Mouse (Mus musculus): ENCODE results near the gene Arhgef28.

Gene Arhgef28

DNA sequence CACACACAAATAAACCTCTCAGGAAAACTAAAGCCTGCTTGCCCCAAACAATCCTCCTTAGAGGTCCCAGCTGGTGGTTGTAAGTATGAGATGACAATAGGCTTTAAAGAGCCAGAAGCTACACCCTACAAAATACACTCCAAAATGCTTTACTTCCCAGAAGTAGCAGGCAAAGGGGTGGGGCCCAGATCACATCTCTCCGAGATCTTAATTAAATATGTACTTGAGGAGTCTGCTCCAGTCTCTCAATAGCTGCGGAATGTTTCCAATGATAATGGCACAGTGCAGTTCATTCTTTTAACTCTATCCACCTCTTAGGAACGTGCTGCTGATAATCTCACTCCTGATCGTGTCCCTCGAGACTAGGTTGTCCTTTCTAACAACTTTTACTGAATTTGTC lies 240.2 kb downstream of the Arhgef28 start:
- DNase-seq (ENCODE audit: low spot score in 2 of 2) = no peak

DNA sequence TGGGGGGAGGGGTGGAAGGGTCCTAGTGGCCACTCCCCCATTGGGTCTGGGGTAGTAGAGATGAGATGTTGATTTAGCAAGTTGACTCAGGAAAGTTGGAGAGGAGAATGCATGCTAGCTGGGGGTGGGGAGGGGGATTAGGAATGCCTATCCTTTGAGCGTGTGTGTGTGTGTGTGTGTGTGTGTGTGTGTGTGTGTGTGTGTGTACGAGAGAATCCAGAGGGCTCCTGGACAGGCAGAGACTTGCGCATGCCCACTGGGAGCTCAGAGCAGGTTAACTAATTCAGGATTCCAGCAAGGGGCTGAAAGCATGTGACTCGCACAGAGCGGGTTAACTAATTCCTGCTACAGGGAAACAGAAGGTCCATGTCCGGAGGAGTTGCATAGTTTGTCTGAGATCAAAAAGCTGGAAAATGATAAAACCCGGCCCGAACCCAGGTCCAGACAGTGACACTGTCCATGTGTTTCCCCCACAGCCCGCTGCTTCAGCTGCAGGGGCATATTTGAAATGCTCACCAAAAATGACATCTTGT lies 241.3 kb downstream of the Arhgef28 start:
- no peak for DNase-seq (ENCODE audit: low spot score in 2 of 2)

DNA sequence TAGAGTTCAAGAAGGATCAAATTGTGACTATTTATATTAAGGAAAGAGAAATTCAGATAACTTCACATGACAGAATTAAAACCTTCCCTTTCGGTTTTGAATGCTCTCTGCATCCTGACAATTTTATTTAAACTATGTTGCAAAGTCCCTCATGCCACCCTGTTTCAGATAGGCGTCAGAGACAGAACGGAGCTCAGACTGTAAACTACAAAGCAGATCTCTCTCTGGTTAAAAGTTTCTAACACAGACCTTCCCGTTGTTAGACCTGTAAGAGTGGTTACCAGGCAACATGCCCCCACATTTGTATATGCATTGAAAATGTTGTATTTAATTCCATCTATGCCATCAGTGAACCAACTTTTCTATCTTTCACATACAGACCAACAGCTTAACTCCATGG lies 246.1 kb downstream of the Arhgef28 start:
- no peak for DNase-seq (ENCODE audit: low spot score in 2 of 2)

DNA sequence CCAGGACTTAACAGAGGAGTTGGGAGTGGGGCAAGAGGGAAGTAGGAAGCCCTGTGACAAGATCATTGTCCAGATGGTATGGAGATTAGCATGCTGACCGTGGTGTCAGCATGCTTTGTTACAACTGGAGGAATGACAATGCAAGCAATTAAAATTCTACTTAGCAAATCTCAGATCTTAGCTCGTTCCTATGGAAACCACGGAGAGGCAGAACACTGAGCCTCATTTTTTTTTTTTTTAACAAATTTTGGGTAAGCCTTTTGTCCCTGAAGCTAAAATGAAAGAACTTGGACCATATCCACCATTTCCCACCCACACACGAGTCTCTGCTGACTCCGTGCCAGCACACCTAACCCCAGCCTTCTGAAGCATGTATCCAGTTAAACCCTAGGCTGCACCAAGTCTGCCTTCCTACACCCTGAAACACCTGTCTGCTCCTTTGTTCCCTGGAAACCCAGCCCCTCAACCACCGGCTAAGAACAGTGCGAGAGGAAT lies 246.8 kb downstream of the Arhgef28 start:
- DNase-seq (ENCODE audit: low spot score in 2 of 2) = no peak

DNA sequence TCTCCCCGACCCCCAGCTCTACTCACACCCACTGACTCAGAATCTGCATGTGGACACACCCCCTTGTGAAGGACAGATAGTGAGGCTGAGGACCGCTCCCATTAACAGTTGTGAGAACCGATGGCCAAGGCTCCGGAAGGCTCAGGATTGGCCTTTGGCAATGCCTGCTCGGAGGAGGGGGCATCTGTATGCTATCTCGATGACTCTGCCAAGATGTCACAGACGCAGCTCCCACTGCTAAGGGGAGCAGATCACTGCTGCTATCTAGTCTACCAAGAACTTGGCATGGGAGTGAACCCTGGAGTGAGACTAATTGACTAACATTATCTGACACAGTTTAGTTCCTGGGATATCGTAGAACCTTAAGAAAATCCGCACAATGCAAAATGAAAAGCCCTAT lies 250.5 kb downstream of the Arhgef28 start:
- DNase-seq (ENCODE audit: low spot score in 2 of 2) = no peak

DNA sequence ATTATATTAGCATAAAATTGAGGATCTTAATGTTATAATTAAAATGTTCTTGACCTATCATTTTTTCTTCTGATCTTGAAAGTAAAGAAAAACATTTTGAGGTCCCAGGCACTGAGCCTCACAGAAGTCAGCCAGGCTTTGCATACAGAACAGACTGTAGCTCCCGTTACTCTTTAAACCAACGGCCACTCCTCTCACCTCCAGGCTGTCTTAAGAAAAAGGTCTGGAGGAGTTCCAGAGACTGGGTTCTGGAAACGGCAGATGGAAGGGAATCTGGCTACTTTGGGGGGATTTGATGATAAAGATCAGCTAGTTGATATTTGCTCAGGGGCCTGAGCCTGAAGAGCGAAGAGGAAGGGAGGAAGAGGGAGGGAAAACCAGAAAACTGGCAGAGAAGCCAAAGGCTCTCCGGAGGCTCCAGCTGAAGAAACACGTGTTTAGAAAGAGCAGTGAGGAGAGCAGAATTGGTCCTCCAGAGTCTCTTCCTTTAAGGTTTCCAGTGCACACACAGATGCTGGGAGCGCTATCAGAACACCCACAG lies 251.2 kb downstream of the Arhgef28 start:
- no peak for DNase-seq (ENCODE audit: low spot score in 2 of 2)

DNA sequence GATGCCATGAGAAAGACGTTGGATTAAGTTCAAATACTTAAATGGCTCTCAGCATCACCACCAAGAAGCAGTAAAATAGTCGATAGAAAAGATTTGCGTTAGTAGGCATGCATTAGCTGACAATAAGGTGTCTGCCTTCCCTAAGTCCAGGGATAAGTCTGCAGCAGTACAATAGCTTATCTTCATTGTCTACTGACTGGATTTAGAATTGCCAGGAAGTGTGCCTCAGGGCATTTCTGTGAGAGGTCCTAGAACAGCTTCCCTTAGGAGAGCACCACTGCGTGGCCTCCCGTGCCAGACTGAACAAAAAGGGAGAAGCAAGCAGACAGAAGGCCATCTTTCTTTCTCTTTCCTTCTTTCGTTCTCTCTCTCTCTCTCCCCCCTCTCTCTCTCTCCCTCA lies 252.2 kb downstream of the Arhgef28 start:
- DNase-seq (ENCODE audit: low spot score in 2 of 2) = no peak

DNA sequence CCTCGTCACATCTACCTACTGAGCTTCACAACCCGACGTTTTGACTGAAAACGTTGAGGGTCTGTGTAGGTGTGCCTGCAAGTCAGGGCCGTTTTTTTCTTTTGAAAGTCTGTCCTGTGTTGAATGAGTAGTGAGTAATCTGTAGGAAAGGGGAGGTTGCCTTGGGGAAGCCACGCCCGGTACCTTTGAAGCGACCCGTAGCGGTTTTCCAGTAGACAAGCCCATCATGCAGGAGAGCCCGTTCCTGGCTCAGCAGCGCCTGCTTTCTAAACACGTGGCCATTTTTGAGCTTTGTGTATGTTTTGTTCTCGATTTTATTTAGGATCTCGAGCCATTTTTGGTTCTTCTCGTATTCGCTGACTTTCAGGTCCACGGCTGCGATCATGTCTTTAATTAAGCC lies 252.7 kb downstream of the Arhgef28 start:
- DNase-seq (ENCODE audit: low spot score in 2 of 2) = no peak

DNA sequence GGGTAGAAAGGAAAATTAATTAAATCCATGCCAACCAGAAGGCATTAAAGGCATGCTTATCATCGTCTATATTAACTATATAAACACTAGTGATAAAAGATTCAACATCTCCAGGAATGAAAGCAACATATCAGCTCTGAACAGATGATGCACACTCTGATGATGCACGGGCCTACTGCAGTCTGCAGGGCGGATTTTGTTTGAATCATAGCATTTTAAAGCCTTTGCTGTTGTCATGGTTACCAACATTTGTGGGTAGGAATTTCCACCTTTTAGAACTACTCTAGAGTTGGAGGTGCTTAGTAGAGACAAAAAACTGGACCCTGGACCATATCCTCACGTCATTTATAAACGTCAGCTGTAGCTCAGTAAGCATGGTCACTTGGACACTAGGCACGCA lies 257.4 kb downstream of the Arhgef28 start:
- no peak for DNase-seq (ENCODE audit: low spot score in 2 of 2)

DNA sequence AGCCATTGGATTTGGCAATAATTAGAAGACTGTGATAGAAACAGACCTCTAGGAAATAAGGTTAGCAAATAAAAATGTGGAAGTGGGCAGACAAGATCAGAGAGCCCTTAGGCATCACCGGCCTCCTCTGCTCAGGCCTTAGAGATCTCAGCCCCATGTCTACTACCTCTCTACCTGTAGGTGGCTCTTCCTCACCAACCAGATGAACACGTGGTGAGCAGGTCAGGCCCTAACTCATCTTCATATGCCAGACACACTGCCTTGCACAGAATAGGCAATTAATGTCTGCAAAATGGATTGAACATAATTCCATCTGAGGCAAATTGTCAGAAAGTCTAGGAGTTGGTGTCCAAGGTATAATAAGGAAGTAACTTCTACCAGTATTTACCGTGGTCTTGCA lies 258.6 kb downstream of the Arhgef28 start:
- no peak for DNase-seq (ENCODE audit: low spot score in 2 of 2)

DNA sequence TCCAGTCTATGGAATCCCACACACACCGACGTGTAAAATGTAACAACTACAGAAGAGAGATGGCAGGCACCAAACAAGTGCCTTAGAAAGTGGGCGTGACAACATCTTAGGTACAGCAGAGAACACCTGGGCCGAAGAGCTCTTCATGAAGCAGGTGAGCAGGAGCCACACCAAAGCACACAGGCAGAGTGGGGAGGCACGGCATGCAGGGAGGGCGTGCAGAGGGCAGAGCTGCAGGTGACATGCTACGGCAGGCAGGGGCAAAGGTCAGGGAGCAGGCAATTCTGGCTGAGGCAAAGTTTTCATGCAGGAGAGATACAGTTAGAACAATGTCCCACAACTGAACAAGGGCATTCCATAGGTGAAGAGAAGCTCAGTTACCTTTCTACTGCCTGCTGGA lies 259.8 kb downstream of the Arhgef28 start:
- no peak for DNase-seq (ENCODE audit: low spot score in 2 of 2)

DNA sequence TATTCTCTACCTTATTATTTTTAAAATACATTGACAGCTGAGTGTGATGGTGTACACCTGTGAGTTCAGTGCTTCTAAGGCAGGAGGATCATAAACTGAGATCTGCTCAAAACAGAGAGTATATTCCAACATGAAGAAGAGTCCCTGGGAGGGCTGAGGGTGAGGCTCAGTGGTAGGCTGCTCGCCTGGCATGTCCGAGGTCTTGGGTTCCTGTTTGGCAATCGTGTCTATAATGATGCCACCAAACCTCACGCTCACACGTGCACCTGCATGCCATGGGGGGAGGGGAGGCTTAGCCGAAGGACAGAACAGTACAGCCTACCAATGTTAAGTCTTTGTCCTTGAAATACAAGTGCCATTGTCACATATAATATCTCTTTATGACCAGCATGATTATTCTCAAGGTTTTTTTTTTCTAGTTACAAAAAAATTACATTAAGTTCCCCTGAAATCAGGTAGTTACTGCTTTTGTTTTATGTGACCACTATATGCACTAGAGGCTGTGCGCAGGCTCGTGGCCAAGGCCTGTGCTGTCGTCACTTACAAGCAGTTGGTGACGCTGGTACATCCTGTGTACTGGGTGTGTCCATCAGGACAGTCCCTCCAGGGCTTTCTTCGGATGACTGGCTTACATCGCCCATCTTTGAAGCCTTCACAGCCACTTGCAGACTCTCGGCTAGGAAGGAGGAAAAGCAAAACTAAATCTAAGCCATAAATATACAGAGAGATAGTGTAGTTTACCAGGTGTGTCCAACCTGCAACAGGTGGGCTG lies 264.1 kb downstream of the Arhgef28 start:
- DNase-seq (ENCODE audit: low spot score in 2 of 2) = no peak

DNA sequence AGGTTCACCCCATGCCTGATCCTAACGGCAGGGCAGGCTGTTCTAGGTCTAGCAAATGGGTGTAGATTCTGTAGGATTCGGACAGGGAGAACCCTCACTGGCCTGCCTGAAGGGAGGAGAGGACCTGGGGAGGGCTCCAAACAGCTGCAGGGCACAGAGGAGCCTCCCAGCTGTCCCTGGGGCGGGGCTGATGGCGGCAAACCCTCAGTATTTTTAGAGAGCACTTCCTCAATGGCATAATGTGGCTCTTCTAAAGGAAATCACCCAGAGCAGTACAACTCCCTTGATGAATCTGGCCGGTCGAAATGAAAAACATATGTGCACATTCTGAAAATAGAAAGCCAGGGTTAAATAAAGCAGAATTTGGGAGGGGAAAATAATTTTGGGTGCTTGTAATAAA lies 265.1 kb downstream of the Arhgef28 start:
- DNase-seq (ENCODE audit: low spot score in 2 of 2) = no peak

DNA sequence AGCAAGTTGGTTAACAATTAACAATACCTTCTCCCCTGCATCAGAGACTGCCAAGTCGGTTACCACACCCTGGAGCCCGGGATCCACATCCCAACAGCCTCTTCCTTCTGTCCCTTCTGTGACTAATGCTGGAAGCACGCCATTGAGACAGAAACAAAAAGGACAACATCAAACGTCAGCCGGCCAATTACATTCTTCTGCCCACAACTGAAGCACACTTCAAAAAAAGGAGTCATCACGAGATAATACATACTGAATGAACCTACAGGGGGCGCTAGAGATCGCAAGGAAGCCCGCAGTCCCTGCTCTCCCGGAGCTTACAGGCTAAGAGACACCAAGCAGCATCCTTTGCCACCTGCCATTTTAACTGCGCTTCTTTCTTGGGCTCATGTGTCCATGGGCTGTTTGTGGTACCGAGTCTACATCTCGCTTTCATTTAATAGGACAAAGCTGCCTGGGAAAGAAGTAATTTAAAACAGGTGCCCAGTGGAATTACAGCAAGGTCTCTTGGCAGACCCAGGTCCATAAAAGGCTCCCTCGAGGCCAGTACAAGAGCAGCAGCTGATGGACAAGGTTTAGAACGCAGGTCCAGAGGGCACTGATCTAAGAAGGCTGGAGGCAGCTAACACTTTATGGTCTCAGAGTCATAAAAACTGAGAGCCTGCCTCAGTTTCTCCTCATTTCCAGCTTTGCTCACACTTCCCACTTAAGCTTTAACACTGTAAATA lies 266.6 kb downstream of the Arhgef28 start:
- DNase-seq (ENCODE audit: low spot score in 2 of 2) = no peak

DNA sequence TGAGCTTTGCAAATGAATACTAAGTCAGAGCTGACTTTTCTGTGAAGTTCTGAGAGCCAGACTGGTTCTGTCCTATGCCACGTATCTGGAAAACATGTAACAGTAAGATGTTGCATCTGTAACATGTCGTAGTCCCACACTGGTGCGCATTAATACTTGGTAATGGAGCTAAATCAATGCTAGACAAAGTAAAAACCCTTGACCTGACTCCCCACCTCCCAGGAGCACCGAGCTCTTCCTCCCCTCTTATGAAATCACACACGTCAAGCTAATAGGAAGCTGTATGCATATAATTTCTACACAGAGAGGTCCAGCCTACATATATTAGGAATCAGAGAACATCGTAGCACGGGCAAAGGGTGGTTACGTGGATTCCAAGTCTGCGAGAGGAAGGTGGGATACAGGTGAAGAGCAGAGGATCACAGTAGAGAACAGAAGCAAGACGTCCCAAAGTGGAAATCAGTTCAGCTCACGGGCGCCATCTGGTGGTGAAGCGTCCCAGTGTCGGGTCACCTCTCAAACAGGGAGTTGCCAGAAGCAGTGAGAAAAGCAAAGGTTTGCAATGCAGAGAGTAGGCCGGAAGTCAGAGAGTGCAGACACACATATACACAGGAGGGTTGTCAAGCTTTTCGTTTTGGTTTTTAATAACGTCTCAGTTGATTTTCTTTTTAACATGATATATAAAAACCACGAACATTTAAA lies 267.5 kb downstream of the Arhgef28 start:
- DNase-seq (ENCODE audit: low spot score in 2 of 2) = peak; percentile 90 to 95

DNA sequence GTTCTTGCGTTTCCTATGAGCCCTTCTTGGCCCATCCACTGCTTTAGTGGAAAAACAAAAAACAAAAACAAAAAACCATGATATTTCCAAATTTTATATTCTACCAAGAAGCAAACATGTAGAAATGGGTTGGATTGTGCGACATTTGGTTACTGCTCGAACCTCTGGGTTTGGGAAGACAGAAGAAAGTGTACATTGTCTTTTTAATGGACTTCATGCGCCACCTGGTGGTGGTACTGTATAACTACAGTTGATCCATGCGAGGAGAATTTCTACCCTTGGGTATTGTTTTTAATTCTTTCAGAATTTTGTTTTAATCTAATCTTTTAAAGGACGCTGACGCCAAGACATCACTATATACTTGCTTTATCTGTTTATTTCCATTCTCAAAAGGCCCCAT lies 268.3 kb downstream of the Arhgef28 start:
- DNase-seq (ENCODE audit: low spot score in 2 of 2) = peak in 1 of 2 experiments; percentile 44

DNA sequence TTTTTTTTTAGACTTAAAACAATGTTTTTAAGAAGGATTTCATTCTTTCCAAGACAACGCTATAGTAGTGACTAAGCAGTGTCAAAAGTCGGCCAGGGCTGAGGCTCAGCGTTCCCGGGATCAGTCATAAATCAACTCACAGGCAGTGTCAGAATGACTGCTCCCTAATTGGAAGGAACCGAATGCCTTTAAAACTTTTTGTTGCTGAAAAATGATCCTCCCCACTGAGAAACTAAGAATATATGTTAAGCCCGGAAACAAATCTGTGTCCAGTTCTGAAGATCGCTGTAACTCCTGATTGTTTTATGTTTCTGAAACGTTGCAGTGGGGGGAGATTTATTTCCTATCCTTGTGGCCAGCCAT lies 278.1 kb downstream of the Arhgef28 start:
- DNase-seq (ENCODE audit: low spot score in 2 of 2) = no peak

DNA sequence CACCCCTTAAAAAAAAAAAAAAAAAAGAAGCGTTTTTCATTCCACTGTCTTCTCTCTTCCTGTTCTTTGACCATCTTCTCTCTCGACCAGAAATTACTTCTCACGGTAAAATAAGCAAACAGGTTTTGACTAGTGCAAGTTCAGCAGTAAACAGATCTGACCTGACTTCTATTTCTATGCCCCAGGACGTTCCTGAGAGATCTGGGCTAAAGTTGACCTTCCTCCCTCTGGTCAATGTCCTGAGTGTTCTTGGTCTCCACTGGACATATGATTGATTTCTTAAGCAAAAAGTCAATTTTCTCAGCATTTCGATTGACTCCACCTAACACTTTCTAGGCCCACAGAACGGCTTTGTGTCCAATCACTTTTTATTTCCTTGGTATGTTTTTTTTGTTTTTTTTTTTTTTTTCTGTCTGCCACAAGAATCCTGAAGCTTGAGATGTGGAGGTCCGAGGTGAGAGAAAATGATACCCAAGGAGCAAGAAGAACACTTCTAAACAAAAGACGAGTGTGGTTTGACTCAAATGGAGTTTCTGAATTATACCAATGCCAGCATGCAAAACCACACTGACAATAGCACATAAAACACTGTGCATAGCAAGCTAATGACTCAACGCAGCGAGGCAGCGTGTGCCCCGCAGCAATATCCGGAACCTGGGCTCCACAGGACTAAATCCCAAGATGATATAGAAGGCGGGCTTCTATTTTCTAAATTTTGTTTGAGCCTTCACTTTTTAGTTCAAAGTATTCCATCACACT lies 278.7 kb downstream of the Arhgef28 start:
- DNase-seq (ENCODE audit: low spot score in 2 of 2) = no peak

DNA sequence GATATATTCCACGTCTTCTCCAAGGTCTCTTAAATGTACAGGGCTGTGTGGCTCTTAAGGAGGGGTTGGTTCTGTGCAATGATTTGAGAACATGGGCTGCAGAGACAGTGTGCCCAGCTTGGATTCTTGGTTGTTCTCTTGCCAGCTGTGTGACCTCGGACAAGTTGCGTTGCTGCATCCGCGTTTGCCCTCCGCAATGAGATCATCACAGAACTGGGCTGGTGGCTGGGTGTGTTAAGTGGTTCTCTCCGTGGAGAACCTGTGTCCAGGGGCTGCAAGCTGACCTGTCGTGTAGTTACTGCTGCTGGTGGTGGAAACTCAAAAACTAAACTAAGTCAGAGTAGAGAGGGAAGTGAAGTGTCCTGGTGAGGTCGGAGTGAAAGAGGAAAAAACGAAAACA lies 279.9 kb downstream of the Arhgef28 start:
- no peak for DNase-seq (ENCODE audit: low spot score in 2 of 2)

DNA sequence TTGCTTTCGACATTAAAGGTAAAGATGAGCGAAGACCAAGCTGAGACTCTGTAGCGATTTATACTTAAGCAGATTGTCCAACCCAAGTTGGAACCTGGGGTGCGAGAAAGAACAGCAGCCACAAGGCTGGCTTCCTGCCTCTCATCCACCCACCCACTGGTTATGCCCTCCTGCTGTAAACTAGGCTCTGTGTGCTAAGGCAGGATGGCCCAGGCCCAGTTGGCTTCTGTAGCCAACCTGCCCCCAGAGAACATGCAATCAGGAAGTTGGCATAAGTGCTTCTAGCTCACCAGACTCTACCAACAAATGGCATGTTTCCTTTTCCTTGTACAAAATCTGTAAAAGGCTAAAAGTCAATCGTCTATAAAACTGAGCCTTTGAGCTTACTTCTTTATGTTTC lies 283.2 kb downstream of the Arhgef28 start:
- no peak for DNase-seq (ENCODE audit: low spot score in 2 of 2)

DNA sequence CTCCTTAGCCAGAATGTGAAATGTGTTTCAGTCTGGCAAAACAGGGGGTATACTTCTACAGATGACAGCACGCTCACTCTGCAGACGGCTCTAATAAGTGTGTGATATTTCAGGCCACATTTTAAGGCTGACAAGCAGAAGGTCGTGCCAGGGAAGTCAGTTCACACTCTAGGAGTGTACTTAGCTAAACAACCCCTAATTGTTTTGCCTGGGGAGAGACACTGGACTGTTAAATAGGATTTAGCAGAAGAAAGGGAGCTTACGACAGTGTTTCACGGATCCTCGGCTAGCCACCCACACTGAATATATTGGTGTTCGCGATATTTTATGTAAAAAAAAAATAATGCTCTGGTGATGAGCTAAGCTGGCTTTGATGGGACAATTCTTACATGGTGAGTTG lies 286.6 kb downstream of the Arhgef28 start:
- no peak for DNase-seq (ENCODE audit: low spot score in 2 of 2)
